Mouse (Mus musculus): ENCODE measurements around the gene Masp1.

DNA sequence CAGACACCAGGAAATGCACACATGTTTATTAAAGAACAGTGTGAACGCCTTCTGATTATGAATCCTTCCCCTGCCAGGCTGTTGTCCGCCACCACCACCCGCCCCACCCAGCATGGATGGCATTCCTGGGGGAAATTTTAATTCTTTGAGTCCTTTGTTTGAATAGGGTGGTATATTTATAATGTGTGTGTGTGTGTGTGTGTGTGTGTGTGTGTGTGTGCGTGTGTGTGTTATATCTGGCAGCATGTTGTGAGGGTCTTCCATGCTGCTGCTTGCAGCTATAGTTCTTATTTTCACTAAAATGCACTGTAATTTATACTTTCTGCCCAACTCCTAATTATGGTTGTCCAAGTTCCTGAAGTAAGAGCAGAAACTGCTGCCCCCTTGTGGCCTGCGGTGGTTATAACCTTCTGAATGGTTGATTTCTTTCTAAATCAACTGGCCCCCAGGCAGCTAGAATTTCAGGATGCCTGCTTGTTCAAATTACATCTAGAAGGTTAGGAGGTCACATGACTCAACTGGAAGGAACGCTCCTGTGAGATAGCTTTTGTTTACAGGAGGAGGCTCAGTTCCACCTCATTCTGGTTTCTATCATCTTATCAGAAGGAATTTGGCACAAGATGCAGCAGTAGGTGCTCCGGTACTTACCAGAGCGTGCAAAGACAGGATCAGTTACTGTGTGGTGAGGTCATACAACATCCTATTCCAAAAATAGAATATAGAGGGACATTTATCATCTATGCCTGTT, 117.4 kb downstream of the Masp1 start:
- TF ChIP-seq GATA1 (IDR thresholded peaks at IDR 0.05; ENCODE audit: low read length) = no peak
- TF ChIP-seq TAL1 (IDR thresholded peaks at IDR 0.05; ENCODE audit: low read length) = no peak

Data from erythroblast, embryonic 14.5 days (primary cell).